Mouse (Mus musculus) midbrain, embryonic 15.5 days (tissue): ENCODE measurements around the gene Gm42688. TPM values are rescaled to one million over a fixed set of nuclear protein-coding genes. Genes with fewer than 3 reads are reported as not detected.

ENCODE experiments used
- ATAC-seq: fragments of 200-750 bp; cut with Nextera tagmentation; replicated peaks from 2 replicates; pipeline ENCODE4 v1.8.0; 2017; ENCODE audit warnings: moderate TSS enrichment
- H3K27ac ChIP-seq: fragments of 300-500 bp; sonication (generic); 2 replicates; pipeline ENCODE4 v1.5.1; 2015; ENCODE audit warnings: mild to moderate bottlenecking, inconsistent platforms
- H3K27me3 ChIP-seq: fragments of 300-500 bp; sonication (generic); replicated peaks from 2 replicates; pipeline ENCODE4 v1.6.1; 2015; ENCODE audit warnings: inconsistent platforms
- H3K36me3 ChIP-seq: fragments of 300-500 bp; sonication (generic); replicated peaks from 2 replicates; pipeline ENCODE4 v1.6.1; 2015; ENCODE audit warnings: inconsistent platforms
- H3K4me1 ChIP-seq: fragments of 300-500 bp; sonication (generic); 2 replicates; pipeline ENCODE4 v1.6.1; 2015; ENCODE audit warnings: inconsistent platforms
- H3K4me2 ChIP-seq: fragments of 300-500 bp; sonication (generic); 2 replicates; pipeline ENCODE4 v1.6.1; 2015; ENCODE audit warnings: inconsistent platforms, mild to moderate bottlenecking, moderate library complexity
- H3K4me3 ChIP-seq: fragments of 300-500 bp; sonication (generic); 2 replicates; pipeline ENCODE4 v1.5.1; 2015; ENCODE audit warnings: mild to moderate bottlenecking, inconsistent platforms
- H3K9ac ChIP-seq: fragments of 300-500 bp; sonication (generic); 2 replicates; pipeline ENCODE4 v1.6.1; 2015; ENCODE audit warnings: mild to moderate bottlenecking, inconsistent platforms
- H3K9me3 ChIP-seq: fragments of 300-500 bp; sonication (generic); 2 replicates; pipeline ENCODE4 v1.6.1; 2016; ENCODE audit warnings: inconsistent platforms
- WGBS: fragments of 180-500 bp; shearing (Covaris S2); methylation state at CpG from one replicate; pipeline ENCODE4 v1.1.7; 2015; ENCODE audit warnings: mixed read lengths; 5-methylcytosine and 5-hydroxymethylcytosine counted together
- polyA plus RNA-seq: library from polyadenylated mRNA; unstranded; fragments of >200 nt; fragmentation: Nextera tagmentation; extraction: Ambion mirVana; gene quantifications from 2 replicates; pipeline ENCODE4 v1.2.1, GENCODE M21; 2015

Gm42688 gene
- 7.3 and 7.4 TPM in 2 replicates for polyA plus RNA-seq

GRCm38 (mm10) chr6:83101316-83101687 is at the start of gene Gm42688, which contains the start of gene Ccdc142:
Gene Gm42688, plus strand, starts transcription at chr6:83101617.
Gene Ccdc142, plus strand, starts transcription at chr6:83101601.
- peak; percentile 92 for ATAC-seq
- peak within 1 kb of the TSS; percentile 69 for H3K4me3 ChIP-seq
- under 1% methylated on average over 25 of the region's 25 CpGs for WGBS

DNA sequence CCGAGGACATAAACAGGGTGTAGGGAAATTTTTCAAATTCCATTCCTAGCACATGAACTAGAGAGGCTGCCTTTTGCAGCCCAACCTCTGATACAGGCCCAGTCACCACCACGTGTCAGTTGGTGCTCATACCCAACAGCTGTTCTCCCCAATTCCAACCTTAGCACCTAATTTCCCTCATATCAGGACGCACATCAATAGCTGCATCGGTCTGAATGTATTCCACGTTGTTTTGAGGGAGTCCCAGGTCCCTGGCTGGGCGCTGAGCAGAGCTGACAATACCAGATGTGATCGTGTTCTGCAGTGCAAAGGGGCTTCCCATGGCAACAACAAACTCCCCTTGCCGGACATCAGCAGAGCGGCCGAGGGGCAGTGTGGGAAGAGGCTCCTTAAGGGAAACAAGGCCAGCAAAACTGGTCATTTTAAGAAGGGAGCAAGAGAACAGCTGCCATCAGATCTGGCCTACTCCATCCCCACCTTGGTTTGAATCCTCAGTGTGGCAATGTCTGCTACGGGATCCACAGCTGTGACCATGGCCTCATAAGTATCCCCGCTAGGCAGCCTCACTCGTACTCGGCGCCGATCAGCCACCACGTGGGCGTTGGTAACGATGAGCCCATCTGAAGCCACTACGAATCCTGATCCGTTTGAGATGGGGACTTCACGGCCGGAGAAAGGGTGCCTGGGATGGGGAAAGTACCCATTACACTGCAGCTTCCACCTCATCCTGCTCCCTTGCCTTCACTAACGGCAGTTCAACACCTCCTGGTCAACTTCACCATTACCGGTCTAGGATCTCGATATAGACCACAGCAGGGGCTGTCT is 48.1 kb upstream of the Gm42688 start:
- H3K9me3 ChIP-seq: no peaks in the 10 kb centered on the region
- H3K36me3 ChIP-seq: peaks cover 4% of the 10 kb centered on the region; the same call in 1 of the 2 replicates
- peak overlapping the region; percentile 84 for H3K27ac ChIP-seq
- peak overlapping the region; percentile 82 for H3K4me2 ChIP-seq
- H3K4me3 ChIP-seq: peak overlapping the region; percentile 53
- H3K27me3 ChIP-seq: no peaks in the 10 kb centered on the region
- peak overlapping the region; percentile 78 for H3K9ac ChIP-seq
- 2% methylated on average over 26 of the region's 26 CpGs for WGBS
- peak; percentile 5 for ATAC-seq
- peaks cover 32% of the 10 kb centered on the region for H3K4me1 ChIP-seq

More at GRCm38 (mm10) chr6:83101316-83101687, at the start of gene Gm42688, which contains the start of gene Ccdc142:
- Histone ChIP-seq H3K27ac (peak within 1 kb of the TSS; percentile 88), H3K27me3 (no peaks in the 10 kb centered on the region), H3K4me1 (peaks cover 21% of the 10 kb centered on the region), H3K36me3 (0 out of 2 replicates have a peak, but pooled peaks cover 2% of the 10 kb centered on the region), H3K4me2 (peak within 1 kb of the TSS; percentile 93), H3K9ac (peak within 1 kb of the TSS; percentile 70), H3K9me3 (no peaks in the 10 kb centered on the region)

DNA sequence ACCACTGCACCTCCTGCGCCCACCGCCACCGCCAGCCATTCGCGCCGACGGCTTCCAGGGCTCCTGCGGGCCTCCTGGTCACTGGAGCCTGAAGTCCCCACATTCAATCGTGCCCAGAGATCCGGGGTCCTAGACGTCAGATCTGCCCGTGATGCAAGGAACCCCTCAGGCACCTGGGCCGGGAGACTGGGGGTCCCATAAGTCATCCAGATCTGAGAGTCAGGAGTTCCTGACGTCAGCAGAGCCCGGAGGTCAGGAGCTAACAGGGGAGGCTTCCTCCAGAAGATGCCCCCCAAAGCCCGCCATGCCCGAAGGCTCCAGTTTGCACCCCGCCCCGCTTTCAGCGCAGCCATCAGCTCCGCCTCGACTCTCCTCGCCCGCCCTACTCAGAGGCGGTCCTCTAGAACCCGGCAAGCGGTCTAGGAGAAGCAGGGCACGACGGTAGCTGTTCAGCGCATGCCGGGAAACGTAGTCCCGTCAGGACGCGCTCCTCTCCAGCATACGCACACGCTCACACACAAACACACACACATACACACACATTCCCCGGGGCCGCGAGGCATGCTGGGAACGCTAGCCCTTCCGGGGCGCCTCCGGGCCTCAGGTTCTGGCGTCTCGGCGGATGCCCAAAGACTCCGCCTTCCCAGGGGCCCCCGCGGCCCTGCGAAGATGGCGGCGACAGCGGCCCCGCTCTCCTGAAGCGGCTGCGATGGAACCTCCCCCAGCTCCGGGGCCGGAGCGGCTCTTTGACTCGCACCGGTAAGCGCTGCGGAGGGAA is 47.2 kb upstream of the Gm42688 start, which contains the start of gene Aup1:
Aup1 (plus strand) TSS at position 448 of the 778 bp plus-strand sequence.
- Histone ChIP-seq H3K27me3 (no peaks in the 10 kb centered on the region), H3K9me3 (no peaks in the 10 kb centered on the region), H3K4me2 (peak within 1 kb of the TSS; percentile 82), H3K9ac (peak within 1 kb of the TSS; percentile 78), H3K27ac (peak within 1 kb of the TSS; percentile 84), H3K4me3 (peak within 1 kb of the TSS; percentile 53), H3K4me1 (peaks cover 32% of the 10 kb centered on the region), H3K36me3 (peaks cover 4% of the 10 kb centered on the region; the same call in 1 of the 2 replicates)
- ATAC-seq: peak; percentile 98
- 0% methylated on average over 58 of the region's 64 CpGs for WGBS

- ATAC-seq: peak; percentile 62
Measured at GRCm38 (mm10) chr6:83054871-83055431, 46.5 kb upstream of the Gm42688 start, which contains the start of gene Htra2. Gene Htra2, minus strand, starts transcription at chr6:83055273.

GRCm38 (mm10) chr6:83057790-83058189 is 43.6 kb upstream of the Gm42688 start, which contains the start of gene Dqx1:
Gene Dqx1, plus strand, starts transcription at chr6:83057844.
- Histone ChIP-seq H3K36me3 (peaks cover 4% of the 10 kb centered on the region; the same call in 1 of the 2 replicates), H3K4me2 (no peak within 1 kb of the TSS), H3K9ac (no peak within 1 kb of the TSS), H3K9me3 (no peaks in the 10 kb centered on the region), H3K27me3 (peaks cover 18% of the 10 kb centered on the region), H3K4me1 (peaks cover 26% of the 10 kb centered on the region), H3K27ac (no peak within 1 kb of the TSS), H3K4me3 (no peak within 1 kb of the TSS)
- no peak for ATAC-seq
- 52% methylated on average over 3 of the region's 3 CpGs for WGBS

More at GRCm38 (mm10) chr6:83054871-83055431, 46.5 kb upstream of the Gm42688 start, which contains the start of gene Htra2:
- Histone ChIP-seq H3K4me2 (peak within 1 kb of the TSS; percentile 82), H3K27me3 (no peaks in the 10 kb centered on the region; the same call in 1 of the 2 replicates), H3K4me3 (peak within 1 kb of the TSS; percentile 53), H3K9ac (peak within 1 kb of the TSS; percentile 78), H3K36me3 (peaks cover 4% of the 10 kb centered on the region; the same call in 1 of the 2 replicates), H3K27ac (peak within 1 kb of the TSS; percentile 84), H3K9me3 (no peaks in the 10 kb centered on the region), H3K4me1 (peaks cover 32% of the 10 kb centered on the region)
- WGBS: under 1% methylated on average over 50 of the region's 50 CpGs

DNA sequence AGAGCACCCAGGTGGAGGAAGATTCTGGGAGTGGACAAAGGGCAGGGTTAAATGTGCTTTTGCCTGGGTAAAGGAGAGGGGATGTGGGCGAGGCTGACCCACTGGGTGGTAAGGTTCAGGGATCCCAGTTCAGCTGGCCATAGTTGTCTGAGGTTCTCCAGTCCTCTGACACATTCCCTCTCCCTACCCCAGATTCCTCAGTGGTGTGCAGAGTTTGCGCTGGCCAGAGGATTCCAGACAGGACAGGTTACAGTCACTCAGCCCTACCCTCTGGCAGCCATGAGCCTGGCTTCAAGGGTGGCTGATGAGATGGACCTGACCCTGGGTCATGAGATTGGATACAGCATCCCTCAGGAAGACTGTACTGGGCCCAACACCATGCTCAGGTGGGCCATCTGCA is 42.7 kb upstream of the Gm42688 start:
- peaks cover 27% of the 10 kb centered on the region for H3K27me3 ChIP-seq
- WGBS: 83% methylated on average over 2 of the region's 2 CpGs
- no peak overlapping the region for H3K27ac ChIP-seq
- H3K4me1 ChIP-seq: peaks cover 17% of the 10 kb centered on the region
- ATAC-seq: no peak
- H3K4me3 ChIP-seq: no peak overlapping the region
- H3K9ac ChIP-seq: no peak overlapping the region
- no peaks in the 10 kb centered on the region for H3K9me3 ChIP-seq
- peaks cover 4% of the 10 kb centered on the region; the same call in 1 of the 2 replicates for H3K36me3 ChIP-seq
- no peak overlapping the region for H3K4me2 ChIP-seq

DNA sequence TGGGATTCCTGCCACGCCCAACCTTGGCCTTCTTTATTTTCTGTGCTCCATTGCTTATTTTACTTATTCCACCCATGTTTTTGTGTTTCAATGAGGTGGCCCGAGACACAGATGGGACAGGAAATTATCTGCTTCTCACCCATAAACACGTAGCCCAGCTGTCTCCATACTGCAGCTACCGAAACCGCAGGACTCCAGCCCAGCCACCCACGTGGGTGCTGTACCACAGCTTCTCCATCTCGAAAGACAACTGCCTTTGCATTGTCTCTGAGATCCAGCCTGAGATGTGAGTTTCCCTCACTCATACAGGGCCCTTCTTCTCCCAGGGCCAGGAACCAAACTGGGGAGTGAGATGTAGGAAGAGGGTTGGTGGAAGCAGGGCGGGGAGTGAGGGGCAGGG is 35.4 kb upstream of the Gm42688 start:
- WGBS: 36% methylated on average over 8 of the region's 8 CpGs
- Histone ChIP-seq H3K4me1 (peaks cover 23% of the 10 kb centered on the region), H3K27ac (no peak overlapping the region), H3K27me3 (peaks cover 96% of the 10 kb centered on the region), H3K9ac (no peak overlapping the region), H3K36me3 (no peaks in the 10 kb centered on the region), H3K9me3 (no peaks in the 10 kb centered on the region), H3K4me3 (no peak overlapping the region), H3K4me2 (no peak overlapping the region)
- no peak for ATAC-seq

GRCm38 (mm10) chr6:83066441-83066840 is 35.0 kb upstream of the Gm42688 start:
- 17% methylated on average over 6 of the region's 6 CpGs for WGBS

DNA sequence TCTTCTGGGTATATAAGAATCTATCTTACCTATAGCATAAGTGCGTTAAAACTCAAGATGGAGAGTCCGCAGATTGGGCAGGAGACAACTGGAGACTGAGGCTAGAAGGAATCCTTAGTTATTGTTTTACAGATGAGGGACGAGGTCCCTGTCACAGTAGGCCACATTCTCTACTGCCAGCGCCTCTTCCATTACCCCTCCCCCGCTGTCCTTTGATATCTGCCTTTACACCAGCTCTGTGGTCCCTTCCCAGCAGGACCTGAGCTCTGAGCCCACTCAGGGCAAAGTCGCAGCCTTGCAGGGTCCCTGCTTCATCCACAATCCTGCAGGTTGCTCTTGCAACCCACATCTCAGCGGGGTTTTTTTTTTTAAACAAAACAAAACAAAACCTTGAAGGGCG is 33.2 kb upstream of the Gm42688 start:
- ATAC-seq: no peak
- WGBS: 1% methylated on average over 8 of the region's 8 CpGs
- H3K27me3 ChIP-seq: peaks cover 95% of the 10 kb centered on the region
- H3K4me1 ChIP-seq: peaks cover 27% of the 10 kb centered on the region
- H3K4me3 ChIP-seq: no peak overlapping the region
- H3K36me3 ChIP-seq: no peaks in the 10 kb centered on the region
- no peak overlapping the region for H3K27ac ChIP-seq
- H3K9ac ChIP-seq: no peak overlapping the region
- no peak overlapping the region for H3K4me2 ChIP-seq
- H3K9me3 ChIP-seq: no peaks in the 10 kb centered on the region

More at GRCm38 (mm10) chr6:83066441-83066840, 35.0 kb upstream of the Gm42688 start:
- Histone ChIP-seq H3K27me3 (peaks cover 98% of the 10 kb centered on the region), H3K4me2 (no peak overlapping the region), H3K9ac (no peak overlapping the region), H3K4me1 (peaks cover 27% of the 10 kb centered on the region), H3K9me3 (no peaks in the 10 kb centered on the region), H3K27ac (no peak overlapping the region), H3K36me3 (no peaks in the 10 kb centered on the region), H3K4me3 (no peak overlapping the region)
- ATAC-seq: no peak

DNA sequence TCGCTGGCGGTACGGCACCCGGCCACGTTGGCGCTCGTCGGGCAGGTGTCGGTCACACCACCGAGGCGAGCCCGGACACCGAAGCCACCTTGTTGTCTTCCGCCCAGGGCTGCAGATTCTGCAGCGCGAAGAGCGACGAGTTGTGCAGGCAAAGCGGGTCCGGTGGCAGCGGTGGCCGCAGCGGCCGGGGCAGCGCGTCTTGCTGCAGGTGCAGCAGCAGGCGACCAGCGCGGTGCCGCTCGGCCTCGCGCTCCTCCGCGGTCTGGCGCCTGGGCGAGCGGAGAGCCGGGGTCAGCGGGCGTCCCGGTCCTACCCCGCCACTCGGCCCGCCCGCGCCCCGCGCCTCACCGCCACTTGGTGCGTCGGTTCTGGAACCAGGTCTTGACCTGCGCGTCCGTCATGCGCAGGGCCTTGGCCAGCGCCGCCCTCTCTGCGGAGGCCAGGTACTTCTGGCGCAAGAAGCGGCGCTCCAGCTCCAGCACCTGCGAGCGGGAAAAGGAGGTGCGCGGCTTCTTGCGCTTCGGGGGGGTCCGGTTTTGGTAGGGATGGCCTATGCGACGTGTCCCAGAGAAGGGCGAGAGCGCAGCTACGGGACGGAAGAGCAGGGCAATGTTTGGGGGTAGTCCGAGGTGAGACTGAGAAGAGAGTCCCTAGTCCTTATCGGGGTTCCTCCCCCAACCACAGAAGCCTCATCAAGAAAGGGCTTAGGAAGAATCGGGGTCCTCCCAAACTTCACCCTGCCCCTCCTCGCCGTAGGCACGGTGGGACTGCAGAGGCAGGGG is 32.5 kb upstream of the Gm42688 start:
- no peaks in the 10 kb centered on the region for H3K9me3 ChIP-seq
- H3K4me3 ChIP-seq: peak overlapping the region; percentile 25
- H3K36me3 ChIP-seq: no peaks in the 10 kb centered on the region
- WGBS: under 1% methylated on average over 81 of the region's 81 CpGs
- peaks cover 94% of the 10 kb centered on the region for H3K27me3 ChIP-seq
- H3K4me1 ChIP-seq: peaks cover 27% of the 10 kb centered on the region
- H3K4me2 ChIP-seq: peak overlapping the region; percentile 38
- no peak for ATAC-seq
- H3K27ac ChIP-seq: no peak overlapping the region
- no peak overlapping the region for H3K9ac ChIP-seq
